8 mouse cellular contexts compared by ENCODE assay signal in the genomic region with DNA sequence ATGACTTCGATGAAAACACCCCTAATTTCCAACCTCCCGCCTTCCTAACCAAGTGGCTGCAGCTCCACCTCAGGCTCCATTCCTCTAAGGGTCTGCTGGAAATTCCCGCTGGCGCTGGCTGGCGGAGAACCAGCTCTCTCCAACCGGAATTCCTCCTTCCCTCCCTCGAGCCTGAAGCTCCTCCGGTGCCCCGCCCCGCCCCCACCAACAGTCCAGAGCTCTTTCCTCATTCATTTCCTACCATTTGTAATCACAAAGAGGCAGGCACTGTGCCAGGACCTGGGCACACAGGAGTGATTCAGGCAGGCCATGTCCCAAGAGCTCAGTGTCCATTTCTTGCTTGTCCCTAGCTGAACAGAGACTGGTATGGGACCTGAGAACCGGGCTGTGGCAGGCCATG. TPM values are rescaled to one million over a fixed set of nuclear protein-coding genes. Genes with fewer than 3 reads are reported as not detected.
DNase-seq lines count a peak whose midpoint lies in the region; ATAC-seq lines count a peak whose summit lies in the region.

No protein-coding gene starts in this region.

- no peaks in the 10 kb centered on the region; the same call in 1 of the 2 replicates for H3K36me3 ChIP-seq in forebrain, embryonic 12.5 days (replicated peaks)
- H3K36me3 ChIP-seq in lung, embryonic 15.5 days, result no peaks in the 10 kb centered on the region

- peak overlapping the region; percentile 36; the same call in 1 of the 2 replicates for H3K9ac ChIP-seq in forebrain, embryonic 12.5 days
- 0 out of 2 replicates have a peak overlapping the region, but pooled peaks have one; percentile 13 for H3K9ac ChIP-seq in lung, embryonic 15.5 days

- no peaks in the 10 kb centered on the region for H3K27me3 ChIP-seq in forebrain, embryonic 12.5 days
- H3K27me3 ChIP-seq in lung, embryonic 15.5 days, result no peaks in the 10 kb centered on the region

- H3K27ac ChIP-seq in forebrain, embryonic 12.5 days, result peak overlapping the region; percentile 61; the same call in 1 of the 2 replicates
- peak overlapping the region; percentile 75 for H3K27ac ChIP-seq in lung, embryonic 15.5 days

- no peak; the same call in 1 of the 2 replicates for ATAC-seq in forebrain, embryonic 12.5 days (ENCODE audit: low FRiP score)
- ATAC-seq in lung, embryonic 15.5 days (ENCODE audit: borderline replicate concordance, extremely low read depth, low FRiP score, low TSS enrichment), result peak; percentile 73

- peak; percentile 96 for DNase-seq in Muller cell, postnatal 12 days (ENCODE audit: inconsistent ontology term)
- DNase-seq in brain, embryonic 18.5 days (ENCODE audit: low read depth, low spot score), result peak; percentile 32
- peak; percentile 67 to 82 for DNase-seq in heart, postnatal 10 days
- peak; percentile 92 to 93 for DNase-seq in kidney, postnatal 25 days
- DNase-seq in right cerebral cortex, postnatal 14 days, result peak; percentile 61
- no peak for DNase-seq in thymus, postnatal 4 days

- no peak overlapping the region for H3K4me3 ChIP-seq in forebrain, embryonic 12.5 days (replicated peaks)
- no peak overlapping the region for H3K4me3 ChIP-seq in lung, embryonic 15.5 days

- intact Hi-C loops in heart, postnatal 10 days (cut with DNase I), result no loop called here

- 14% methylated on average over 11 of the region's 11 CpGs for WGBS in forebrain, embryonic 12.5 days
- 7% methylated on average over 11 of the region's 11 CpGs for WGBS in lung, embryonic 15.5 days

- H3K9me3 ChIP-seq in forebrain, embryonic 12.5 days, result no peaks in the 10 kb centered on the region
- no peaks in the 10 kb centered on the region for H3K9me3 ChIP-seq in lung, embryonic 15.5 days

- peak overlapping the region; percentile 29 for H3K4me2 ChIP-seq in forebrain, embryonic 12.5 days
- peak overlapping the region; percentile 45 for H3K4me2 ChIP-seq in lung, embryonic 15.5 days

- H3K4me1 ChIP-seq in forebrain, embryonic 12.5 days, result peaks cover 26% of the 10 kb centered on the region
- H3K4me1 ChIP-seq in lung, embryonic 15.5 days, result peaks cover 22% of the 10 kb centered on the region

RNA-seq across cellular contexts. Expression of gene Gfod2, which starts 7.9 kb away (rescaled TPM):
- polyA plus RNA-seq in forebrain, embryonic 12.5 days (2016; fragmentation: Nextera tagmentation; extraction: Ambion mirVana), result 57.1 and 57.4 TPM in 2 replicates
- 1 to 10 TPM; 4.6 to 9.9 TPM for total RNA-seq in heart, postnatal 10 days (2021)
- 22.5 and 23.5 TPM in 2 replicates for polyA plus RNA-seq in lung, embryonic 15.5 days (2015; fragmentation: Nextera tagmentation; extraction: Ambion mirVana)

RNA-seq across cellular contexts. Expression of gene Enkd1, which starts 42.6 kb away (rescaled TPM):
- polyA plus RNA-seq in forebrain, embryonic 12.5 days (2016; fragmentation: Nextera tagmentation; extraction: Ambion mirVana), result 35.7 and 37.0 TPM in 2 replicates
- total RNA-seq in heart, postnatal 10 days (2021), result 1 to 10 TPM; 2.9 to 3.5 TPM
- polyA plus RNA-seq in lung, embryonic 15.5 days (2015; fragmentation: Nextera tagmentation; extraction: Ambion mirVana), result 27.3 and 28.9 TPM in 2 replicates

RNA-seq across cellular contexts. Expression of gene 4933405L10Rik, which starts 43.2 kb away (rescaled TPM):
- polyA plus RNA-seq in forebrain, embryonic 12.5 days (2016; fragmentation: Nextera tagmentation; extraction: Ambion mirVana), result 0.27 and 0.32 TPM in 2 replicates
- not detected for total RNA-seq in heart, postnatal 10 days (2021)
- polyA plus RNA-seq in lung, embryonic 15.5 days (2015; fragmentation: Nextera tagmentation; extraction: Ambion mirVana), result 0.17 TPM in 1 of 2 replicates, not detected in the other

RNA-seq across cellular contexts. Expression of gene Pard6a, which starts 49.7 kb away (rescaled TPM):
- polyA plus RNA-seq in forebrain, embryonic 12.5 days (2016; fragmentation: Nextera tagmentation; extraction: Ambion mirVana), result 28.9 and 32.5 TPM in 2 replicates
- 1 to 10 TPM; 7.1 to 9.1 TPM for total RNA-seq in heart, postnatal 10 days (2021)
- polyA plus RNA-seq in lung, embryonic 15.5 days (2015; fragmentation: Nextera tagmentation; extraction: Ambion mirVana), result 16.3 and 17.6 TPM in 2 replicates

RNA-seq across cellular contexts. Expression of gene Acd, which starts 49.7 kb away (rescaled TPM):
- polyA plus RNA-seq in forebrain, embryonic 12.5 days (2016; fragmentation: Nextera tagmentation; extraction: Ambion mirVana), result 83.0 and 88.7 TPM in 2 replicates
- 10 to 100 TPM; 20.8 to 21.2 TPM for total RNA-seq in heart, postnatal 10 days (2021)
- polyA plus RNA-seq in lung, embryonic 15.5 days (2015; fragmentation: Nextera tagmentation; extraction: Ambion mirVana), result 61.7 and 66.5 TPM in 2 replicates
